Comparison of ENCODE assay signal across 23 mouse cellular contexts in genomic region chr17:31860856-31861255, GRCm38 (mm10). TPM values are rescaled to one million over a fixed set of nuclear protein-coding genes. Genes with fewer than 3 reads are reported as not detected.
DNase-seq lines count a peak whose midpoint lies in the region.
"Had no signal": no experiment of that assay in that cellular context is flagged by ENCODE, and none has a peak within 500 bp of the region (broad histone marks: within the 10 kb centered on the region; RNA-seq: fewer than 3 reads in every experiment).

No protein-coding gene starts in this region.

- DNase-seq in gastrocnemius, postnatal 14 days, result peak; percentile 3
- no peak for DNase-seq in gastrocnemius, postnatal 10 days
- no peak for DNase-seq in heart, embryonic 10.5 days (ENCODE audit: low spot score)
- no peak for DNase-seq in heart, adult 8-10 months (ENCODE audit: low spot score)
- DNase-seq in thymus, postnatal 4 days, result no peak
- DNase-seq: cerebellum, adult 11-12 months; cerebellum, adult 8-10 months; cerebellum, postnatal 36 days; embryo, embryonic 11 days; heart, postnatal 10 days; heart, postnatal 4 days; kidney, adult 18-20 months had no signal

- intact Hi-C loops in gastrocnemius, postnatal 14 days (cut with DNase I; ENCODE audit: low total_unique reads), result no loop called here

- 86% methylated on average over 8 of the region's 8 CpGs for WGBS in heart, embryonic 10.5 days

- peaks cover 68% of the 10 kb centered on the region for H3K4me1 ChIP-seq in heart, embryonic 10.5 days
- peaks cover 35% of the 10 kb centered on the region for H3K4me1 ChIP-seq in brown adipose tissue, adult 24 weeks (ENCODE audit: control insufficient read depth, insufficient read depth, insufficient read length, low read length)

- H3K27me3 ChIP-seq in heart, embryonic 10.5 days (ENCODE audit: insufficient read depth, poor library complexity, severe bottlenecking), result no peaks in the 10 kb centered on the region
- H3K27me3 ChIP-seq: embryonic facial prominence, embryonic 13.5 days; forebrain, embryonic 12.5 days; forebrain, embryonic 15.5 days; heart, embryonic 12.5 days; heart, embryonic 15.5 days had no signal

- H3K9me3 ChIP-seq in heart, embryonic 10.5 days, result no peaks in the 10 kb centered on the region
- H3K9me3 ChIP-seq: embryonic facial prominence, embryonic 10.5 days; embryonic facial prominence, embryonic 13.5 days; forebrain, embryonic 12.5 days; forebrain, embryonic 15.5 days; heart, embryonic 12.5 days; heart, embryonic 15.5 days had no signal

- H3K27ac ChIP-seq in heart, embryonic 10.5 days, result peak overlapping the region; percentile 43; the same call in 1 of the 2 replicates
- peak overlapping the region; percentile 72 for H3K27ac ChIP-seq in brown adipose tissue, adult 24 weeks (replicated peaks; ENCODE audit: low read depth, low read length)
- H3K27ac ChIP-seq: embryonic facial prominence, embryonic 10.5 days; embryonic facial prominence, embryonic 13.5 days; forebrain, embryonic 12.5 days; forebrain, embryonic 15.5 days; heart, adult 2 months; heart, embryonic 15.5 days; hindbrain, embryonic 14.5 days; hindbrain, postnatal 0 days had no signal

- H3K4me3 ChIP-seq in heart, embryonic 10.5 days, result no peak overlapping the region
- H3K4me3 ChIP-seq in brown adipose tissue, adult 24 weeks (ENCODE audit: insufficient read depth, low read depth, low read length), result no peak overlapping the region
- H3K4me3 ChIP-seq: embryonic facial prominence, embryonic 10.5 days; embryonic facial prominence, embryonic 13.5 days; erythroblast, embryonic 14.5 days; forebrain, embryonic 12.5 days; forebrain, embryonic 15.5 days; heart, adult 2 months; heart, embryonic 12.5 days; heart, embryonic 15.5 days had no signal

- no peaks in the 10 kb centered on the region for H3K36me3 ChIP-seq in heart, embryonic 10.5 days
- H3K36me3 ChIP-seq: embryonic facial prominence, embryonic 10.5 days; embryonic facial prominence, embryonic 13.5 days; forebrain, embryonic 12.5 days; forebrain, embryonic 15.5 days; heart, embryonic 12.5 days; heart, embryonic 15.5 days had no signal

RNA-seq across cellular contexts. Expression of gene Sik1, which starts 5.3 kb away (rescaled TPM):
- total RNA-seq in gastrocnemius, postnatal 14 days (2021), result 10 to 100 TPM; 18.1 to 18.6 TPM
- total RNA-seq in gastrocnemius, postnatal 10 days (2021), result 10 to 100 TPM; 30.6 to 33.2 TPM
- 20.9 and 22.0 TPM in 2 replicates for polyA plus RNA-seq in heart, embryonic 10.5 days (2016; fragmentation: Nextera tagmentation; extraction: Ambion mirVana)
- 10 to 100 TPM; 19.0 to 34.0 (median 30.2) TPM for total RNA-seq in heart, adult 8-10 months (2022)
- polyA plus RNA-seq in brown adipose tissue, adult 24 weeks (2012; ENCODE audit: insufficient read depth, insufficient read length, missing spikeins), result 9.6 and 39.2 TPM in 2 replicates
